Mouse (Mus musculus): ENCODE measurements around the gene Kcnj1. TPM values are rescaled to one million over a fixed set of nuclear protein-coding genes. Genes with fewer than 3 reads are reported as not detected.

Kcnj1 gene
- total and polyA plus RNA-seq, 2 experiments from 2014 or later = not detected

- Histone ChIP-seq H3K27ac (ENCODE audit: low read depth, low read length) (no peak overlapping the region), H3K9me3 (ENCODE audit: low read length) (no peaks in the 10 kb centered on the region), H3K4me3 (ENCODE audit: low read depth, low read length) (peak overlapping the region; percentile 42), H3K36me3 (ENCODE audit: insufficient read depth) (no peaks in the 10 kb centered on the region), H3K4me1 (ENCODE audit: insufficient read depth) (peaks cover 7% of the 10 kb centered on the region; the same call in 1 of the 2 replicates), H3K4me2 (ENCODE audit: low read depth) (peak overlapping the region; percentile 98), H3K9ac (peak overlapping the region; percentile 62), H3K27me3 (ENCODE audit: insufficient read depth, low read length) (peaks cover 19% of the 10 kb centered on the region)
- DNase-seq = peak; percentile 18
- WGBS = under 1% methylated on average over 47 of the region's 47 CpGs
- peak; percentile 36 for ATAC-seq
- no peak for TF ChIP-seq CTCF (IDR thresholded peaks at IDR 0.05; ENCODE audit: low read depth)
Measured at GRCm38 (mm10) chr9:32409060-32409961, 37.0 kb downstream of the Kcnj1 start.

GRCm38 (mm10) chr9:32410671-32411070, 38.4 kb downstream of the Kcnj1 start:
- Histone ChIP-seq H3K9ac (no peak overlapping the region), H3K4me1 (ENCODE audit: insufficient read depth) (peaks cover 7% of the 10 kb centered on the region; the same call in 1 of the 2 replicates), H3K9me3 (ENCODE audit: low read length) (no peaks in the 10 kb centered on the region), H3K4me2 (ENCODE audit: low read depth) (no peak overlapping the region), H3K27me3 (ENCODE audit: insufficient read depth, low read length) (peaks cover 19% of the 10 kb centered on the region), H3K36me3 (ENCODE audit: insufficient read depth) (no peaks in the 10 kb centered on the region), H3K27ac (ENCODE audit: low read depth, low read length) (no peak overlapping the region), H3K4me3 (ENCODE audit: low read depth, low read length) (no peak overlapping the region)
- TF ChIP-seq CTCF (IDR thresholded peaks at IDR 0.05; ENCODE audit: low read depth) = no peak
- DNase-seq = no peak
- no peak for ATAC-seq
- 85% methylated on average over 5 of the region's 5 CpGs for WGBS

- no peak for TF ChIP-seq CTCF (IDR thresholded peaks at IDR 0.05; ENCODE audit: low read depth)
- no peak overlapping the region for H3K4me2 ChIP-seq (ENCODE audit: low read depth)
- no peaks in the 10 kb centered on the region for H3K9me3 ChIP-seq (ENCODE audit: low read length)
- peaks cover 7% of the 10 kb centered on the region; the same call in 1 of the 2 replicates for H3K4me1 ChIP-seq (ENCODE audit: insufficient read depth)
- H3K27me3 ChIP-seq (ENCODE audit: insufficient read depth, low read length) = peaks cover 19% of the 10 kb centered on the region
- DNase-seq = no peak
- no peak overlapping the region for H3K27ac ChIP-seq (ENCODE audit: low read depth, low read length)
- H3K9ac ChIP-seq = no peak overlapping the region
- H3K4me3 ChIP-seq (ENCODE audit: low read depth, low read length) = no peak overlapping the region
- H3K36me3 ChIP-seq (ENCODE audit: insufficient read depth) = no peaks in the 10 kb centered on the region
- no peak for ATAC-seq
- 93% methylated on average over 5 of the region's 5 CpGs for WGBS
Measured at GRCm38 (mm10) chr9:32411507-32411906, 39.2 kb downstream of the Kcnj1 start.

- WGBS = 68% methylated on average over 10 of the region's 10 CpGs
Measured at GRCm38 (mm10) chr9:32412836-32413580, 40.7 kb downstream of the Kcnj1 start.

GRCm38 (mm10) chr9:32414956-32415355, 42.7 kb downstream of the Kcnj1 start:
- Histone ChIP-seq H3K27ac (ENCODE audit: low read depth, low read length) (no peak overlapping the region), H3K4me1 (ENCODE audit: insufficient read depth) (no peaks in the 10 kb centered on the region), H3K9ac (no peak overlapping the region), H3K36me3 (ENCODE audit: insufficient read depth) (no peaks in the 10 kb centered on the region), H3K4me2 (ENCODE audit: low read depth) (no peak overlapping the region), H3K27me3 (ENCODE audit: insufficient read depth, low read length) (no peaks in the 10 kb centered on the region), H3K4me3 (ENCODE audit: low read depth, low read length) (no peak overlapping the region), H3K9me3 (ENCODE audit: low read length) (no peaks in the 10 kb centered on the region)
- no peak for DNase-seq
- WGBS = 26% methylated on average over 1 of the region's 1 CpGs
- no peak for ATAC-seq
- no peak for TF ChIP-seq CTCF (IDR thresholded peaks at IDR 0.05; ENCODE audit: low read depth)

More at GRCm38 (mm10) chr9:32412836-32413580, 40.7 kb downstream of the Kcnj1 start:
- no peak overlapping the region for H3K9ac ChIP-seq
- H3K27ac ChIP-seq (ENCODE audit: low read depth, low read length) = no peak overlapping the region
- H3K4me3 ChIP-seq (ENCODE audit: low read depth, low read length) = no peak overlapping the region
- H3K27me3 ChIP-seq (ENCODE audit: insufficient read depth, low read length) = peaks cover 7% of the 10 kb centered on the region
- H3K4me2 ChIP-seq (ENCODE audit: low read depth) = no peak overlapping the region
- H3K36me3 ChIP-seq (ENCODE audit: insufficient read depth) = no peaks in the 10 kb centered on the region
- no peaks in the 10 kb centered on the region for H3K9me3 ChIP-seq (ENCODE audit: low read length)
- TF ChIP-seq CTCF (IDR thresholded peaks at IDR 0.05; ENCODE audit: low read depth) = no peak
- ATAC-seq (no peak), DNase-seq (no peak)
- H3K4me1 ChIP-seq (ENCODE audit: insufficient read depth) = peaks cover 7% of the 10 kb centered on the region; the same call in 1 of the 2 replicates

GRCm38 (mm10) chr9:32415952-32416351, 43.7 kb downstream of the Kcnj1 start:
- H3K4me1 ChIP-seq (ENCODE audit: insufficient read depth) = no peaks in the 10 kb centered on the region
- no peak for TF ChIP-seq CTCF (IDR thresholded peaks at IDR 0.05; ENCODE audit: low read depth)
- H3K9me3 ChIP-seq (ENCODE audit: low read length) = no peaks in the 10 kb centered on the region
- H3K4me3 ChIP-seq (ENCODE audit: low read depth, low read length) = no peak overlapping the region
- H3K27me3 ChIP-seq (ENCODE audit: insufficient read depth, low read length) = no peaks in the 10 kb centered on the region
- no peaks in the 10 kb centered on the region for H3K36me3 ChIP-seq (ENCODE audit: insufficient read depth)
- no peak overlapping the region for H3K27ac ChIP-seq (ENCODE audit: low read depth, low read length)
- H3K9ac ChIP-seq = no peak overlapping the region
- WGBS = 99% methylated on average over 3 of the region's 3 CpGs
- no peak overlapping the region for H3K4me2 ChIP-seq (ENCODE audit: low read depth)
- ATAC-seq (no peak), DNase-seq (no peak)

Measured in forebrain, postnatal 0 days (tissue).